Mouse (Mus musculus) hindbrain, postnatal 0 days (tissue): ENCODE measurements around the gene Bahd1. TPM values are rescaled to one million over a fixed set of nuclear protein-coding genes. Genes with fewer than 3 reads are reported as not detected.

Source experiments
- ATAC-seq: fragments of 200-750 bp; cut with Nextera tagmentation; 2 replicates; pipeline ENCODE4 v1.8.0; 2017; ENCODE audit warnings: mild to moderate bottlenecking, moderate TSS enrichment, moderate library complexity
- DNase-seq: peaks from one replicate; pipeline ENCODE4 v3.0.0-alpha.2; 2015; ENCODE audit warnings: low spot score
- H3K27ac ChIP-seq: fragments of 300-500 bp; sonication (generic); 2 replicates; pipeline ENCODE4 v1.5.1; 2014; ENCODE audit warnings: mild to moderate bottlenecking
- H3K27me3 ChIP-seq: fragments of 300-500 bp; sonication (generic); 2 replicates; pipeline ENCODE4 v1.6.1; 2014; ENCODE audit warnings: low read length, mixed read lengths; ENCODE audit not compliant: insufficient read depth
- H3K36me3 ChIP-seq: fragments of 300-500 bp; sonication (generic); 2 replicates; pipeline ENCODE4 v1.6.1; 2014; ENCODE audit warnings: low read length, mixed read lengths; ENCODE audit not compliant: insufficient read depth
- H3K4me1 ChIP-seq: fragments of 300-500 bp; sonication (generic); 2 replicates; pipeline ENCODE4 v1.6.1; 2014; ENCODE audit warnings: antibody characterized with exemption, low read length, mixed read lengths; ENCODE audit not compliant: insufficient read depth
- H3K4me2 ChIP-seq: fragments of 300-500 bp; sonication (generic); 2 replicates; pipeline ENCODE4 v1.6.1; 2014; ENCODE audit warnings: low read depth, mild to moderate bottlenecking, low read length, moderate library complexity, mixed read lengths
- H3K4me3 ChIP-seq: fragments of 300-500 bp; sonication (generic); 2 replicates; pipeline ENCODE4 v1.5.1; 2014; ENCODE audit warnings: low read length
- H3K9ac ChIP-seq: fragments of 300-500 bp; sonication (generic); replicated peaks from 2 replicates; pipeline ENCODE4 v1.6.1; 2014; ENCODE audit warnings: mild to moderate bottlenecking, low read length, moderate library complexity, mixed read lengths
- H3K9me3 ChIP-seq: fragments of 300-500 bp; sonication (generic); 2 replicates; pipeline ENCODE4 v1.6.1; 2016; ENCODE audit warnings: low read length, mixed read lengths
- CTCF ChIP-seq: IDR thresholded peaks from 2 replicates; pipeline ENCODE4 v1.5.1; 2016; ENCODE audit warnings: antibody characterized with exemption, control low read depth, low read depth
- WGBS: fragments of 180-500 bp; shearing (Covaris S2); extraction: QIAGEN DNeasy Blood & Tissue Kit; methylation state at CpG from one replicate; pipeline ENCODE4 v1.1.7; 2014; 5-methylcytosine and 5-hydroxymethylcytosine counted together
- polyA plus RNA-seq: library from polyadenylated mRNA; unstranded; fragments of >200 nt; fragmentation: Nextera tagmentation; extraction: Ambion mirVana; gene quantifications from 2 replicates; pipeline ENCODE4 v1.2.1, GENCODE M21; 2015
- total RNA-seq: library from RNA; depleted of rRNA; stranded (reverse); fragments of >200 nt; gene quantifications from 2 replicates; pipeline ENCODE4 v1.2.3, GENCODE M21; 2014

Gene Bahd1
- total and polyA plus RNA-seq, 2 experiments from 2014 or later, result 5.9 to 24.5 TPM

DNA sequence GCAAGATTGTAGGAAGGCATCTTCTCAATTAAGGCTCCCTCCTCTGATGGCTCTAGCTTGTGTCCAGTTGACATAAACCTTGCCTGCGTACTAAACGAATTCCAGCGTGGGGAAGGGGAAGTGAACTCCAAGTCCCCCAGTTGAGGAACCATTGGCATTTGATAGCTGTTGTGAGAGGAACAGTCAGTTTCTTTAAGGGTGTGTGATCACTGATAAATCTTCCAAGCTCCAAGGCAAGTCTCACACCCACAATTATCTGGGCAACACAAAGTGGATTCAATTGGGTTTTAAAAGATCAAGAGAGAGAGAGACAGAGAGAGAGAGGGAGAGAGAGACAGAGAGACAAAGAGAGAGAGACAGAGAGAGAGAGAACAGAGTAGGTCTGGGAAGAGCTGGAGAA, 49.5 kb downstream of the Bahd1 start:
- no peaks in the 10 kb centered on the region for H3K4me1 ChIP-seq
- WGBS, result 83% methylated on average over 3 of the region's 3 CpGs
- H3K4me3 ChIP-seq, result no peak overlapping the region
- TF ChIP-seq CTCF, result no peak
- H3K27ac ChIP-seq, result no peak overlapping the region
- no peak overlapping the region for H3K4me2 ChIP-seq
- DNase-seq (no peak), ATAC-seq (no peak)
- no peaks in the 10 kb centered on the region for H3K36me3 ChIP-seq
- H3K27me3 ChIP-seq, result no peaks in the 10 kb centered on the region
- no peak overlapping the region for H3K9ac ChIP-seq
- H3K9me3 ChIP-seq, result no peaks in the 10 kb centered on the region

DNA sequence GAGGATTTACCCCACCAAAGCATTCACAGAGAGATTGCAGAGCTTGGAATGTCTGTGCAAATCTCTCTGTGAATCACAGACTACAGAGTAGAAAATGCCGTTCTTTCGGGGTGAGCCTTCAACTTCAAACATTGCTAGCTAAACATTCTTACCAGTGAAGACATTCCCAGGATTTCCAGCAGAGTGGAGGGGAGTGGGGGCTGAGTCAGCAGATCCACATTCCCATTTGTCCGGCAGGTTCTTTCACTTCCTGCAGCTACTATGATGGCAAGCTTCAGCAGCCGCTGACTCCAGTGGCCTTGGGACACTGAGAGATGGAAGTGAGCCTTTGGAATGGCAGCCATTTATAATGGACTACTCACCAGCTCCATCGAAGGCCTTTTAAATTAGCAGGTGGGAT, 56.3 kb downstream of the Bahd1 start:
- DNase-seq, result no peak
- no peaks in the 10 kb centered on the region for H3K27me3 ChIP-seq
- no peaks in the 10 kb centered on the region for H3K9me3 ChIP-seq
- H3K27ac ChIP-seq, result no peak overlapping the region
- H3K4me3 ChIP-seq, result no peak overlapping the region
- H3K4me1 ChIP-seq, result no peaks in the 10 kb centered on the region
- no peak for TF ChIP-seq CTCF
- H3K4me2 ChIP-seq, result no peak overlapping the region
- WGBS, result 78% methylated on average over 5 of the region's 5 CpGs
- no peaks in the 10 kb centered on the region for H3K36me3 ChIP-seq
- no peak overlapping the region for H3K9ac ChIP-seq
- no peak for ATAC-seq

DNA sequence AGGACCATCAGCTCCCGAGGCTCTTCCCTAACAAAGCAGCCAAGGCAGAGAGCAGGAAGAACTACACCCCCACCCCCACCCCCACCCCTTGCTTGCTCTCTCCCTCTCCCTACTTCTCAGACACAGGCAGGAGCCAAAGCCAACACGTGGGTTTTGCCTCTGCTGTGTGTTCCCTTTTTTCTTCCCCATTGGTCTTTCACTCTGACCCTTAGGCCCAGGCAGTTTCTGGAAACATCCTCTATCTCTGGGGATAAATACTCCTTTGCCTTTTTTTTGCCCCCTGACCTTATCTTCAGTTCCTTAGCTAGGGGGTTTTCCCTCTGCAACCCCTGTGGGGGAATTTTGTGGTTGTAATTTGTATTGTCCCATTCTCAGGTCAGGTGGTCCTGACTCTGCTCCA, 59.5 kb downstream of the Bahd1 start:
- TF ChIP-seq CTCF, result no peak
- WGBS, result 6% methylated on average over 2 of the region's 2 CpGs
- Histone ChIP-seq H3K9ac (no peak overlapping the region), H3K36me3 (no peaks in the 10 kb centered on the region), H3K9me3 (no peaks in the 10 kb centered on the region), H3K27me3 (no peaks in the 10 kb centered on the region), H3K4me2 (no peak overlapping the region), H3K4me1 (no peaks in the 10 kb centered on the region), H3K27ac (no peak overlapping the region), H3K4me3 (no peak overlapping the region)
- no peak for DNase-seq
- no peak for ATAC-seq

DNA sequence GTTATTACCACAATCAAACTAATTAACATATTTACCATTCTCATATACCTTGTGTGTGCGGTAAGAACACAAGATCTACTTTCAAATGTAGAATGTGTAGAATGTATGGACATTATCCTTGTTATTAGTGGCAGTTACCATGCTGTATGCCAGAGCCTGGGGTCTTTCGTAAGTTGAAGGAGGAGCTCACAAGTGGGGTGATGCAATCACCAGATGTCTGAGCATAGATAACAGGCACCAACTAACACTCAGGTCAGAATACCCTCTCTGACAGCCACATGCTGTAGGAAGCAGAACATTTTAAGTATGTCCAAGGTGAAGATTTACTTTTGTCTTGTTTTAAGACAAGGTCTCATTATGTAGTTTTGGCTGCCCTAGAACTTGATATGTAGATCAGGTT, 60.2 kb downstream of the Bahd1 start:
- Histone ChIP-seq H3K27ac (no peak overlapping the region), H3K27me3 (no peaks in the 10 kb centered on the region), H3K36me3 (no peaks in the 10 kb centered on the region), H3K4me2 (no peak overlapping the region), H3K4me3 (no peak overlapping the region), H3K9me3 (no peaks in the 10 kb centered on the region), H3K9ac (no peak overlapping the region), H3K4me1 (no peaks in the 10 kb centered on the region)
- no peak for DNase-seq
- no peak for TF ChIP-seq CTCF
- ATAC-seq, result no peak
- WGBS, result 96% methylated on average over 2 of the region's 2 CpGs

DNA sequence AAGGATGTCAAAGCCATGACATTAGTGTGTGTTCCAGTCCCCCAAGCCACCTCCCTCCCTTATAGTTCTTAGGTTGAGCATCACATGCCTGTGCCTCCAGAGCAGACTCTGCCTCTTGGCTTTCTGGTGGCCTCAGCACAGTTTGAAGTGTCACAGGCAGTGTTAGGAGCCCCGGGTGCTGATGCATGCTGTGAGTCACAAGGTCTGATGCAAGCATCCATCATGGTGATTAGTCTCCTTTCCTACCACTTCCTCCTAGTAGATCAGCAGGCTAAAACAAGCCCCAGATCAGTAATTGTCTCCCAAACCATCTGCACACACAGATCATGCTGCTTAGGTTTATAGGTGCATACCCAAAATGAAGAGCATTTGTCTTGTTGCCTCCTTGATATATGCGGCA, 61.4 kb downstream of the Bahd1 start:
- Histone ChIP-seq H3K9me3 (no peaks in the 10 kb centered on the region), H3K4me1 (no peaks in the 10 kb centered on the region), H3K4me3 (no peak overlapping the region), H3K27me3 (no peaks in the 10 kb centered on the region), H3K27ac (no peak overlapping the region), H3K9ac (no peak overlapping the region), H3K4me2 (no peak overlapping the region), H3K36me3 (no peaks in the 10 kb centered on the region)
- DNase-seq (no peak), ATAC-seq (no peak)
- TF ChIP-seq CTCF, result no peak
- WGBS, result 44% methylated on average over 2 of the region's 2 CpGs

DNA sequence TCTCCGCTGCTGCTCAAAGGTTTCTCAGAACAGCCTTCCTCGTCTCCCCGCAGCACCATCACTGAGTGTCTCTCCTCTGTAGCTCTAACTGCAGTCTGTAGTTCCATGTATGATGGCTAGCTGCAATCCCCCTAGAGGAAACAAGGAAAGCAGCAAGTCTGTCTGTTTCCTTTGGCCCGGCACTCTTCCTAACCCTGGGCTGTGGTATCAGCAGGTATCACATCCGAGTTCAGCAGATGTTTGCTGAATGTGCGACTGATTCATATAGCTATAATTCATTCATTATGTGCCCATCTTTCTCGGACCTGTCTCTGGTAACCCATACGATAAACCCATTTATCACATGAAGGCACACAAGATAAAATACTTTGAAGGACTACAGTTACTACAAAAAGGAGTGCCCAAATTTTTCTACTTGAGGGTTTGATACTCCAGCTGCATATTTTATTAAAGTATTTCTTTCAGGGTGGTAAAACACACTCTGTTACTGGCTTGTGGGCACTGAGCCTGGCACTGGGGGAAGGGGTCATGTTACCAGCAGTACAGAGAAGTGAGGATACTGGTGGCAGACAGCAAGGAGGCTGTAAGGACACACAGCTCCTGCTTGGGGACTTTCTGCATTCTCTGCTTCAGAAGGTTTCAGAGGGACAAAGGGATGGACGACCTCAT, 63.0 kb downstream of the Bahd1 start:
- H3K4me2 ChIP-seq, result no peak overlapping the region
- DNase-seq, result no peak
- ATAC-seq, result no peak
- no peaks in the 10 kb centered on the region for H3K27me3 ChIP-seq
- no peaks in the 10 kb centered on the region for H3K9me3 ChIP-seq
- no peaks in the 10 kb centered on the region for H3K36me3 ChIP-seq
- no peak overlapping the region for H3K4me3 ChIP-seq
- H3K9ac ChIP-seq, result no peak overlapping the region
- no peaks in the 10 kb centered on the region for H3K4me1 ChIP-seq
- 62% methylated on average over 9 of the region's 9 CpGs for WGBS
- peak; percentile 49 for TF ChIP-seq CTCF
- H3K27ac ChIP-seq, result no peak overlapping the region

DNA sequence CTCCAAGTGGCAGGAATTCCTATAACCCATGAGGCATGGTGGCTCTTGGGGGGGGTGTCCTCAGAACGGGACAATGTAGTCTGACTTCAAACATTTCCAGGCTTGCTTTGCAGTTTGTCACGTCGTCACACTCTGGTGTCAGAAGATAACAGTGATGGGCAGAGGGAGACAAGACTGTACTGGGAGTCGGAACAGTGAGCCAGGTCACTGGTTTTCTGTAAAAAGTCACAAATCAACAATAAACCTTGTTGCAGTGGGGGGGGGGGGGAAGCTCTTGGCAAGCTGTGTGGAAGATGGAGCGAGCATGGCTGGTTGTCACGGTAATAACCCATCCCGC, 63.5 kb downstream of the Bahd1 start:
- no peak for ATAC-seq
- Histone ChIP-seq H3K4me1 (no peaks in the 10 kb centered on the region), H3K36me3 (no peaks in the 10 kb centered on the region), H3K27ac (no peak overlapping the region), H3K4me3 (no peak overlapping the region), H3K9ac (no peak overlapping the region), H3K9me3 (no peaks in the 10 kb centered on the region), H3K4me2 (no peak overlapping the region), H3K27me3 (no peaks in the 10 kb centered on the region)
- WGBS, result 39% methylated on average over 7 of the region's 7 CpGs
- TF ChIP-seq CTCF, result no peak
- no peak for DNase-seq
